Mouse (Mus musculus) urinary bladder, postnatal 0 days (tissue): Measurements from ENCODE around the gene Gm21409. TPM values are rescaled to one million over a fixed set of nuclear protein-coding genes. Genes with fewer than 3 reads are reported as not detected.

Experiments used
- polyA plus RNA-seq: library from polyadenylated mRNA; unstranded; fragments of >200 nt; fragmentation: Nextera tagmentation; extraction: Ambion mirVana; gene quantifications from 2 replicates; pipeline ENCODE4 v1.2.1, GENCODE M21; 2015

Gm21409 gene
- polyA plus RNA-seq: not detected in 2 replicates

DNA sequence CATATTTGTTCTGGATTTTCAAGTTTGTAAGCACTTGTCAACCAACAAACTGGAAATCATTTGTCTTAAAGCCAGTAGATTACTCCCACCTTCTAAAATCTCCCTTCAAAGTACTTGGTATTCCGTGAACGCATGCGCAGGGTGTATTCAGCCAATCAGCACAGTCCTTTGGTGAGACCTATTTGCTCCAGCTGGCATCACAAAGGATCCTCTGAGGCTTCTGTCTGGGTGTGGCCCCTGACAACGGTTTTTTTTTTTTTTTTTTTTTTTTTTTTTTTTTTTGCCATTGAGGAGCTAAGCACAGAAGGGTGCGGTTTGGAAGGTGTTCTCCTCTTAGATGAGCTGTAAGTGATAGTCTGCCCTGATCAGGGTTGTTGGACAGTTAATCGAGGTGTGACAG, at the start of gene Gm21409:
Gene Gm21409 (plus strand): TSS at position 301 of the 400 bp plus-strand sequence.

Other genes with a start within 250 kb of the Gm21409 start
- not detected in 2 replicates for gene Gm21394, start 181.8 kb upstream of the Gm21409 start, polyA plus RNA-seq